Mouse (Mus musculus) thymus, adult 2 months (tissue): ENCODE measurements around the gene Adgre5.

Source experiments
- CTCF ChIP-seq: fragments of 200-500 bp; IDR thresholded peaks from 2 replicates; pipeline ENCODE4 v1.5.1; 2012; ENCODE audit warnings: mild to moderate bottlenecking, control low read depth, low read length, moderate library complexity, borderline replicate concordance; ENCODE audit not compliant: control insufficient read depth, poor library complexity, insufficient read depth; ENCODE audit errors: extremely low read depth
- POLR2A ChIP-seq: fragments of 200-500 bp; IDR thresholded peaks from 2 replicates; pipeline ENCODE4 v1.6.1; 2012; ENCODE audit warnings: mild to moderate bottlenecking, low read length, control low read depth, moderate library complexity; ENCODE audit not compliant: control insufficient read depth, poor library complexity, insufficient read depth; ENCODE audit errors: extremely low read depth

DNA sequence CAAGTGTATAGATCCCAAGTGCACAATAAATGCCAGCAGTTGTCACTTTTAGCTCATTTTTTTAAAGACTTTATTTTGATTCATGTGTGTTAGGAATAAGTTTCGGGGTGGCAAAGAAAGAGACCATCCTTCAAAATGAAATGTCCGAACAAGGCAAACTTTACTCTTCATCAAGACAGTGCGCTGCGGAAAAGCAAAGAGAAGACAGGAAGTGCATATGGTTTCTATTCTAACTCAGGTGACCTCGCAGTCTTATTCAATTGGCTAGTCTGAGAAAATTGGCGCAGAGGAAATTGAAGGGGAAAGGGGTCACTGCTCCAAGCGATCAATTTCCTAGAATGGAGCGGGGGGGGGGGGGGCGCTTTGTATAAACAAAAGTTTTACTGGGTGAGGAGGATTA, 41.6 kb downstream of the Adgre5 start:
- TF ChIP-seq CTCF (no peak), POLR2A (no peak)
